Mouse (Mus musculus) kidney, postnatal 0 days (tissue): ENCODE measurements around the gene Map2k4. TPM values are rescaled to one million over a fixed set of nuclear protein-coding genes. Genes with fewer than 3 reads are reported as not detected.

Source experiments
- ATAC-seq: fragments of 200-750 bp; cut with Nextera tagmentation; replicated peaks from 2 replicates; pipeline ENCODE4 v1.8.0; 2017; ENCODE audit warnings: low read depth, moderate number of reproducible peaks, moderate TSS enrichment, moderate library complexity; ENCODE audit not compliant: low FRiP score
- DNase-seq: peaks from one replicate; pipeline ENCODE4 v3.0.0-alpha.2; 2016; ENCODE audit warnings: low spot score
- H3K27ac ChIP-seq: fragments of 300-500 bp; sonication (generic); 2 replicates; pipeline ENCODE4 v1.5.1; 2014; ENCODE audit warnings: mild to moderate bottlenecking
- H3K27me3 ChIP-seq: fragments of 300-500 bp; sonication (generic); 2 replicates; pipeline ENCODE4 v1.6.1; 2014; ENCODE audit warnings: low read length, mixed read lengths; ENCODE audit not compliant: insufficient read depth
- H3K36me3 ChIP-seq: fragments of 300-500 bp; sonication (generic); 2 replicates; pipeline ENCODE4 v1.6.1; 2014; ENCODE audit warnings: low read length, mixed read lengths; ENCODE audit not compliant: insufficient read depth
- H3K4me1 ChIP-seq: fragments of 300-500 bp; sonication (generic); replicated peaks from 2 replicates; pipeline ENCODE4 v1.6.1; 2014; ENCODE audit warnings: antibody characterized with exemption, low read length, mixed read lengths; ENCODE audit not compliant: insufficient read depth
- H3K4me2 ChIP-seq: fragments of 300-500 bp; sonication (generic); 2 replicates; pipeline ENCODE4 v1.6.1; 2014; ENCODE audit warnings: mild to moderate bottlenecking, low read length, moderate library complexity, mixed read lengths
- H3K4me3 ChIP-seq: fragments of 300-500 bp; sonication (generic); replicated peaks from 2 replicates; pipeline ENCODE4 v1.5.1; 2014; ENCODE audit warnings: low read depth, low read length
- H3K9ac ChIP-seq: fragments of 300-500 bp; sonication (generic); 2 replicates; pipeline ENCODE4 v1.6.1; 2014; ENCODE audit warnings: low read depth, low read length
- H3K9me3 ChIP-seq: fragments of 300-500 bp; sonication (generic); replicated peaks from 2 replicates; pipeline ENCODE4 v1.6.1; 2016; ENCODE audit warnings: low read length, inconsistent platforms, mixed read lengths
- CTCF ChIP-seq: IDR thresholded peaks from 2 replicates; pipeline ENCODE4 v1.5.1; 2016; ENCODE audit warnings: antibody characterized with exemption, low read depth, mild to moderate bottlenecking, moderate library complexity
- WGBS: fragments of 180-500 bp; shearing (Covaris S2); extraction: QIAGEN DNeasy Blood & Tissue Kit; methylation state at CpG from one replicate; pipeline ENCODE4 v1.1.7; 2014; 5-methylcytosine and 5-hydroxymethylcytosine counted together
- polyA plus RNA-seq: library from polyadenylated mRNA; unstranded; fragments of >200 nt; fragmentation: Nextera tagmentation; extraction: Ambion mirVana; gene quantifications from 2 replicates; pipeline ENCODE4 v1.2.1, GENCODE M21; 2015

Map2k4 gene
- polyA plus RNA-seq, 1 experiment from 2014 or later: 55.7 TPM

DNA sequence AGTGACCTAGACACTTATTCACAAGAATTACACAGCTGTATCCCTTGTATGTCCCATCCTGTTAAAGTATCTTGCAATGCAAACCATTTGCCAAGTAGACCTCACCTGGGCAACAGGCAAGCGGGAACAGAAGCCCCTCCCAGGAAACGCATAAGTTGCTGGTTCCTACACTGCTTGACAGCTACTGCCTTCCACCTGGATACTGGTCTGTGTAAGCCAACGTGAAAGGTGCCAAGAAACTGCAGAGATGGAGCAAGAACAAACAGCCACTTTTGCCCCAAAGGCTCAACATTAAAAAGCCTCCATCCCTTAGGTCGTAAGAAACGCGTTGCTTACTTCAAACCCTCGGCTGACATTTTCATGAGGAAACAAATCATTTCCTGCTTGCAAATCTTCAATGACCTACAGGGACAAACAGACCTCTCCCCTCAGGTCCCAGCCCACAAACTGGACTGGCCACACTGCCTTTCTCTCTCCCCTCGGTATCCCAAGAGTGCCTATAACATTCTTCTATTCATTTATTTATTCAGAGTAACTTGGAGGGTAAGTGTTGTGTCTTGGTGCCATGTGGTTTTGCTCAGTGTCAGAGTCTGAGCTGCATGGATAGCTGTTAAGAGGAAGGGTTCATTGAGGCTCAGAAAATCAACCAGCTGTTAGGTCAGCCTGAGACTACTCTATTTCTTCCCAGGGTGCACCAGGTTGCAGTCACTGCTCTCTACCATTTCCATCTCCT, 126.1 kb downstream of the Map2k4 start:
- TF ChIP-seq CTCF: no peak
- WGBS: 25% methylated on average over 8 of the region's 8 CpGs
- no peaks in the 10 kb centered on the region for H3K27me3 ChIP-seq
- DNase-seq: peak; percentile 83
- H3K27ac ChIP-seq: no peak overlapping the region
- no peaks in the 10 kb centered on the region for H3K9me3 ChIP-seq
- no peak overlapping the region for H3K4me3 ChIP-seq
- no peak for ATAC-seq
- H3K4me1 ChIP-seq: no peaks in the 10 kb centered on the region
- no peak overlapping the region for H3K9ac ChIP-seq
- H3K4me2 ChIP-seq: no peak overlapping the region
- no peaks in the 10 kb centered on the region for H3K36me3 ChIP-seq

GRCm38 (mm10) chr11:65653932-65654331, 134.2 kb downstream of the Map2k4 start:
- Histone ChIP-seq H3K9ac (no peak overlapping the region), H3K4me2 (no peak overlapping the region), H3K4me1 (no peaks in the 10 kb centered on the region), H3K27me3 (no peaks in the 10 kb centered on the region), H3K9me3 (no peaks in the 10 kb centered on the region), H3K4me3 (no peak overlapping the region), H3K36me3 (no peaks in the 10 kb centered on the region), H3K27ac (no peak overlapping the region)
- ATAC-seq (no peak), DNase-seq (no peak)
- WGBS: 82% methylated on average over 8 of the region's 8 CpGs
- no peak for TF ChIP-seq CTCF

DNA sequence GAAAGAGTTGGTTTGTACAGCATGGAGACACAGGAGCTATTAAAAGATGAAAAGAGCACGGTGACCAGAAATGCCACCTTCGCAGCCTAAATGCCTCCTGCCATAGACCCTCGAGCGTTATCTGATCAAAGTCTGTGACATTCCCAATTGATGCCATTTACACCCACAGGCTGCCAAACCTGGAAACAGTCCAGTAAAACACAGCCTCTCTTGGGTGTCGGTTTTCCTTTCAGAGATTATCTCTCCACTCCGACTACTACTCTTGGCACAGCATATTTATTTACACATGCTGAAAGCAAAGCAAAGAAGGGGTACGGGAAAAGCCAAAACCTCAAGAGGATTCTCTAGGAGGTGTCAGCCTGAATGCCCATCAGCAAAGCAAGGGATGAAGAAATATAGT, 136.7 kb downstream of the Map2k4 start:
- H3K4me3 ChIP-seq: no peak overlapping the region
- ATAC-seq: no peak
- WGBS: 45% methylated on average over 7 of the region's 7 CpGs

GRCm38 (mm10) chr11:65649956-65650715, 138.0 kb downstream of the Map2k4 start:
- no peak for TF ChIP-seq CTCF
- H3K27me3 ChIP-seq: no peaks in the 10 kb centered on the region
- no peak overlapping the region for H3K4me2 ChIP-seq
- H3K27ac ChIP-seq: no peak overlapping the region
- 57% methylated on average over 4 of the region's 4 CpGs for WGBS
- H3K4me1 ChIP-seq: no peaks in the 10 kb centered on the region
- H3K4me3 ChIP-seq: no peak overlapping the region
- H3K9ac ChIP-seq: no peak overlapping the region
- ATAC-seq: no peak
- no peaks in the 10 kb centered on the region for H3K36me3 ChIP-seq
- no peaks in the 10 kb centered on the region for H3K9me3 ChIP-seq
- DNase-seq: no peak

More for the DNA sequence above, 136.7 kb downstream of the Map2k4 start:
- no peaks in the 10 kb centered on the region for H3K27me3 ChIP-seq
- no peak for DNase-seq
- H3K9me3 ChIP-seq: no peaks in the 10 kb centered on the region
- TF ChIP-seq CTCF: no peak
- no peak overlapping the region for H3K9ac ChIP-seq
- H3K4me2 ChIP-seq: no peak overlapping the region
- no peaks in the 10 kb centered on the region for H3K4me1 ChIP-seq
- no peak overlapping the region for H3K27ac ChIP-seq
- no peaks in the 10 kb centered on the region for H3K36me3 ChIP-seq

DNA sequence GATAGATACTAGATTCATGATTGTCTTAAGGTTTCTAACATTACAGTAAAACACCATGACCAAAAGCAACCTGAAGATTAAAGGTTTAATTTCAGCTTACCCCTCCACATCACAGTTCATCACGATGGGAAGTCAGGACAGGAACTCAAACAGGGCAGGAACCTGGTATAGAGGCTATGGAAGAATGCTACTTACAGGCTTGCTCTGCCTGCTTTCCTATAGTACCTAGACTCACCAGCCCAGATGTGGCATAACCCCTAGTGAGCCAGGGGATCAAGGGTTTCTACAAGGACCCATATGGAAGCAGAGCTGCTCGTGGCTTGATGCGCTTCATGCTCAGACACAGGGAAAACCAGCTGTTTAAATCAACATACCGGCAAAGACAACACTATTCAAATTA, 138.6 kb downstream of the Map2k4 start:
- Histone ChIP-seq H3K9ac (no peak overlapping the region), H3K9me3 (no peaks in the 10 kb centered on the region), H3K4me3 (no peak overlapping the region), H3K27ac (no peak overlapping the region), H3K4me1 (no peaks in the 10 kb centered on the region), H3K36me3 (no peaks in the 10 kb centered on the region), H3K4me2 (no peak overlapping the region), H3K27me3 (no peaks in the 10 kb centered on the region)
- WGBS: 62% methylated on average over 4 of the region's 4 CpGs
- no peak for DNase-seq
- no peak for ATAC-seq
- no peak for TF ChIP-seq CTCF

- DNase-seq: no peak
- Histone ChIP-seq H3K4me1 (no peaks in the 10 kb centered on the region), H3K36me3 (no peaks in the 10 kb centered on the region), H3K27me3 (no peaks in the 10 kb centered on the region), H3K9me3 (no peaks in the 10 kb centered on the region), H3K4me3 (no peak overlapping the region), H3K27ac (no peak overlapping the region), H3K9ac (no peak overlapping the region), H3K4me2 (no peak overlapping the region)
- TF ChIP-seq CTCF: no peak
- no peak for ATAC-seq
- WGBS: 41% methylated on average over 5 of the region's 5 CpGs
These were observed 141.8 kb downstream of the Map2k4 start for GRCm38 (mm10) chr11:65646314-65646713.
